ENCODE assay signal across 9 mouse cellular contexts in the genomic region with DNA sequence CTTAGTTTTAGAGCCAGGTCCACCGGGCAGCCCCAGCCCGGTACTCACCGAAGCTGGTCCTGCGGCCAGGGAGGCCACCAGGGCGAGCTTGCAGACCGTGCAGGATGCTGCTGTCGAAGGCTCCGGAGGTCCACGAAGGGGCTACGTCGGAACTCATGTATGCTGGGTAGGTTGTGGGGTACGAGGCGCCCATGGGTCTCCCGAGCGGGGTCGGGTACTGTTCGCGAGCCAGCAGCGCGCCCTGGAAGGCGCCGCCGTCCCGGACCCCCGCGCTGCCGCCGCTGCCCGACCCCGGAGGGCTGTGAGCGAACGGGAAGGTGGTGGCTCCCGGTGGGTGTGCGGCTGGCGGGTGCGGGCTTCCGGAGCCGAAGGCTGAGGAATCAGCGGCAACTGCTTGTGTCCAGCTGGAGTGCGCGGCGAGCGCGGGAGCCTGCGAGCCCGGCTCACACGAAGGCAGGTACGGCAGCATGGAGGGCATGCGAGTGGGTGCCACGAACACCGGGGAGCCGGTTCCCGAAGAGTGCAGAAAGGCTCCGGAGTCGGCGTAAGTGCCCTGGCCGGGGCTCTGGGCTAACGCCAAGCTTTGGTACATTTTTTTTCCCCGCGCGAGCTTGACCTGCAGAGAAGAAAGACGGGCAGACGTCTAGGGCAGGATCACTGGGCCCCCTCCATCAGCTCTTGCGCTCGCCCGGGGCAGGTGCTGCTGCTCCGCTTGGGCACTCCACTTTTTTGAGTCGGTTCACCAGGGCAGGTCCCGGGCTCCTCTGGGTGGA. TPM values are rescaled to one million over a fixed set of nuclear protein-coding genes. Genes with fewer than 3 reads are reported as not detected.
DNase-seq lines count a peak whose midpoint lies in the region; ATAC-seq and TF ChIP-seq lines count a peak whose summit lies in the region.
"Had no signal": no experiment of that assay in that cellular context is flagged by ENCODE, and none has a peak within 500 bp of the region (broad histone marks: within the 10 kb centered on the region; RNA-seq: fewer than 3 reads in every experiment).

No protein-coding gene starts in this region.

- no peak for DNase-seq in heart, postnatal 0 days (ENCODE audit: low spot score)
- no peak for DNase-seq in heart, postnatal 25 days (ENCODE audit: low spot score)
- peak; percentile 36 for DNase-seq in forebrain, embryonic 10.5 days (ENCODE audit: extremely low spot score, low spot score)
- DNase-seq in kidney, postnatal 4 days = peak; percentile 34 to 51
- DNase-seq in T-cell, adult 2 months (ENCODE audit: low spot score) = no peak
- no peak for DNase-seq in urinary bladder, postnatal 14 days (ENCODE audit: low spot score)

- peaks cover 47% of the 10 kb centered on the region for H3K27me3 ChIP-seq in heart, postnatal 0 days (ENCODE audit: control insufficient read depth, insufficient read depth, low read length)
- peaks cover 91% of the 10 kb centered on the region for H3K27me3 ChIP-seq in forebrain, embryonic 10.5 days (ENCODE audit: poor library complexity, severe bottlenecking)
- H3K27me3 ChIP-seq in neural tube, embryonic 14.5 days (ENCODE audit: control insufficient read depth, insufficient read depth, low read length) = peaks cover 44% of the 10 kb centered on the region

- peak overlapping the region; percentile 49 for H3K4me3 ChIP-seq in heart, postnatal 0 days (ENCODE audit: low read depth, low read length)
- peak overlapping the region; percentile 51 for H3K4me3 ChIP-seq in forebrain, embryonic 10.5 days
- peak overlapping the region; percentile 22 for H3K4me3 ChIP-seq in neural tube, embryonic 14.5 days (ENCODE audit: low read depth, low read length)

- H3K4me1 ChIP-seq in heart, postnatal 0 days (ENCODE audit: control insufficient read depth, insufficient read depth) = 0 out of 2 replicates have a peak, but pooled peaks cover under 1% of the 10 kb centered on the region
- peaks cover 34% of the 10 kb centered on the region for H3K4me1 ChIP-seq in forebrain, embryonic 10.5 days
- peaks cover 5% of the 10 kb centered on the region; the same call in 1 of the 2 replicates for H3K4me1 ChIP-seq in neural tube, embryonic 14.5 days (ENCODE audit: control insufficient read depth, insufficient read depth, low read length)

- TF ChIP-seq CTCF in heart, postnatal 0 days (IDR thresholded peaks at IDR 0.05; ENCODE audit: low read depth) = no peak

- no peak for TF ChIP-seq EP300 in heart, postnatal 0 days (IDR thresholded peaks at IDR 0.05; ENCODE audit: low read depth)

- no peaks in the 10 kb centered on the region for H3K36me3 ChIP-seq in heart, postnatal 0 days (replicated peaks; ENCODE audit: control insufficient read depth, insufficient read depth, low read length)
- no peaks in the 10 kb centered on the region for H3K36me3 ChIP-seq in forebrain, embryonic 10.5 days (replicated peaks)
- no peaks in the 10 kb centered on the region for H3K36me3 ChIP-seq in neural tube, embryonic 14.5 days (ENCODE audit: control insufficient read depth, insufficient read depth, low read length)

- peak overlapping the region; percentile 69 for H3K4me2 ChIP-seq in heart, postnatal 0 days (ENCODE audit: low read depth, low read length)
- peak overlapping the region; percentile 42 for H3K4me2 ChIP-seq in neural tube, embryonic 14.5 days (ENCODE audit: low read depth, low read length)

- no peak overlapping the region for H3K27ac ChIP-seq in heart, postnatal 0 days (ENCODE audit: low read depth)
- peak overlapping the region; percentile 51; the same call in 1 of the 2 replicates for H3K27ac ChIP-seq in forebrain, embryonic 10.5 days
- no peak overlapping the region for H3K27ac ChIP-seq in neural tube, embryonic 14.5 days (ENCODE audit: low read depth, low read length)

- peak; percentile 19; the same call in 1 of the 2 replicates for ATAC-seq in heart, postnatal 0 days (ENCODE audit: insufficient read depth, low read depth)
- ATAC-seq in neural tube, embryonic 14.5 days (ENCODE audit: low read depth) = no peak
- no peak for ATAC-seq in granulocyte monocyte progenitor cell, adult 5-6 weeks (replicated peaks; ENCODE audit: poor library complexity, severe bottlenecking)

- under 1% methylated on average over 66 of the region's 69 CpGs for WGBS in heart, postnatal 0 days
- 1% methylated on average over 69 of the region's 69 CpGs for WGBS in forebrain, embryonic 10.5 days
- 1% methylated on average over 68 of the region's 69 CpGs for WGBS in neural tube, embryonic 14.5 days

- intact Hi-C loops in heart, postnatal 25 days (cut with DNase I) = no loop called here

- no peaks in the 10 kb centered on the region for H3K9me3 ChIP-seq in heart, postnatal 0 days (replicated peaks; ENCODE audit: control insufficient read depth, low read length)
- no peaks in the 10 kb centered on the region for H3K9me3 ChIP-seq in forebrain, embryonic 10.5 days
- H3K9me3 ChIP-seq in neural tube, embryonic 14.5 days (ENCODE audit: control insufficient read depth, low read length) = no peaks in the 10 kb centered on the region

- H3K9ac ChIP-seq in heart, postnatal 0 days (replicated peaks; ENCODE audit: low read depth, low read length) = peak overlapping the region; percentile 31; the same call in 1 of the 2 replicates
- 0 out of 2 replicates have a peak overlapping the region, but pooled peaks have one; percentile 16 for H3K9ac ChIP-seq in neural tube, embryonic 14.5 days (replicated peaks; ENCODE audit: low read depth, low read length)

RNA-seq across cellular contexts. Expression of a gene that starts 0.5 kb away (rescaled TPM):
- 2.7 and 5.7 TPM in 2 replicates for total RNA-seq in heart, postnatal 0 days (2014; rRNA removed; ENCODE audit: low replicate concordance)
- polyA plus RNA-seq in heart, postnatal 0 days (2015; fragmentation: Nextera tagmentation; extraction: Ambion mirVana) = 1.2 and 1.8 TPM in 2 replicates
- 1 to 10 TPM in 1 of 2 experiments, under 1 TPM in 1; 0.98 to 1.1 TPM for total RNA-seq in heart, postnatal 25 days (2021)
- polyA plus RNA-seq in forebrain, embryonic 10.5 days (2016; fragmentation: Nextera tagmentation; extraction: Ambion mirVana) = 0.15 TPM in 1 of 2 replicates, not detected in the other
- polyA plus RNA-seq in neural tube, embryonic 14.5 days (2014; fragmentation: Nextera tagmentation; extraction: Ambion mirVana) = not detected in 2 replicates
- total RNA-seq in granulocyte monocyte progenitor cell, adult 5-6 weeks (2014; fragmentation: Nextera tagmentation) = not detected in 2 replicates
- not detected in 2 replicates for total RNA-seq in granulocyte monocyte progenitor cell, adult 5-6 weeks (2017)
- total RNA-seq: hematopoietic stem cell, adult 5-6 weeks had no signal

RNA-seq across cellular contexts. Expression of a gene that starts 44.3 kb away (rescaled TPM):
- total RNA-seq in heart, postnatal 0 days (2014; rRNA removed; ENCODE audit: low replicate concordance) = not detected in 2 replicates
- not detected in 2 replicates for polyA plus RNA-seq in heart, postnatal 0 days (2015; fragmentation: Nextera tagmentation; extraction: Ambion mirVana)
- total RNA-seq in heart, postnatal 25 days (2021) = not detected
- 0.32 and 0.35 TPM in 2 replicates for polyA plus RNA-seq in forebrain, embryonic 10.5 days (2016; fragmentation: Nextera tagmentation; extraction: Ambion mirVana)
- polyA plus RNA-seq in neural tube, embryonic 14.5 days (2014; fragmentation: Nextera tagmentation; extraction: Ambion mirVana) = not detected in 2 replicates
- not detected in 2 replicates for total RNA-seq in granulocyte monocyte progenitor cell, adult 5-6 weeks (2014; fragmentation: Nextera tagmentation)
- total RNA-seq in granulocyte monocyte progenitor cell, adult 5-6 weeks (2017) = not detected in 2 replicates
- total RNA-seq: hematopoietic stem cell, adult 5-6 weeks had no signal

Comparison
In these comparisons a context has a peak if more than half of its experiments do, and no peak if none do; other contexts are left out.
1. DNase-seq: peak in forebrain, embryonic 10.5 days (single experiment) and kidney, postnatal 4 days (2 of 2); none in heart, postnatal 0 days (single experiment), heart, postnatal 25 days (single experiment), T-cell, adult 2 months (single experiment) and urinary bladder, postnatal 14 days (single experiment).
2. Peak in every context shown above with its lines, with median percentiles within 50 percentile points of each other: H3K4me3 ChIP-seq.